Mouse (Mus musculus) stomach, postnatal 0 days (tissue): ENCODE measurements at regions not wholly inside any gene's neighbourhood (a gene's known extent, or its start where the extent isn't known, plus 50 kb on each side); places are given as distances from the start of the nearest gene placed in this dataset.

ENCODE experiments used
- CTCF ChIP-seq: IDR thresholded peaks from 2 replicates; pipeline ENCODE4 v1.5.1; 2016; ENCODE audit warnings: antibody characterized with exemption, low read depth, mild to moderate bottlenecking, moderate library complexity
- EP300 ChIP-seq: optimal IDR thresholded peaks from 2 replicates; pipeline ENCODE3; 2016; ENCODE audit warnings: antibody characterized with exemption

- TF ChIP-seq EP300, result no peak
- TF ChIP-seq CTCF, result no peak
Observed at GRCm38 (mm10) chr8:30152921-30153320, 2705.5 kb downstream of the Poteg start.
